Mouse (Mus musculus) midbrain, embryonic 13.5 days (tissue): ENCODE measurements around the gene Pcdh11x. TPM values are rescaled to one million over a fixed set of nuclear protein-coding genes. Genes with fewer than 3 reads are reported as not detected.
"Not testable (repeated sequence)": the region's sequence is repeated elsewhere in the genome, so short reads cannot be mapped to it uniquely, and the experiment has no call there.

Experiments used
- ATAC-seq: fragments of 200-750 bp; cut with Nextera tagmentation; 2 replicates; pipeline ENCODE4 v1.8.0; 2017; ENCODE audit warnings: mild to moderate bottlenecking, moderate TSS enrichment, moderate library complexity
- H3K27ac ChIP-seq: fragments of 300-500 bp; sonication (generic); 2 replicates; pipeline ENCODE4 v1.5.1; 2015; ENCODE audit warnings: inconsistent platforms, mild to moderate bottlenecking, moderate library complexity
- H3K27me3 ChIP-seq: fragments of 300-500 bp; sonication (generic); 2 replicates; pipeline ENCODE4 v1.6.1; 2015; ENCODE audit warnings: mild to moderate bottlenecking, inconsistent platforms
- H3K36me3 ChIP-seq: fragments of 300-500 bp; sonication (generic); 2 replicates; pipeline ENCODE4 v1.6.1; 2015; ENCODE audit warnings: mild to moderate bottlenecking, inconsistent platforms
- H3K4me1 ChIP-seq: fragments of 300-500 bp; sonication (generic); replicated peaks from 2 replicates; pipeline ENCODE4 v1.6.1; 2015; ENCODE audit warnings: inconsistent platforms
- H3K4me2 ChIP-seq: fragments of 300-500 bp; sonication (generic); replicated peaks from 2 replicates; pipeline ENCODE4 v1.6.1; 2015; ENCODE audit warnings: moderate library complexity, mild to moderate bottlenecking, inconsistent platforms
- H3K4me3 ChIP-seq: fragments of 300-500 bp; sonication (generic); replicated peaks from 2 replicates; pipeline ENCODE4 v1.5.1; 2015; ENCODE audit warnings: mild to moderate bottlenecking, inconsistent platforms
- H3K9ac ChIP-seq: fragments of 300-500 bp; sonication (generic); replicated peaks from 2 replicates; pipeline ENCODE4 v1.6.1; 2015; ENCODE audit warnings: mild to moderate bottlenecking, inconsistent platforms
- H3K9me3 ChIP-seq: fragments of 300-500 bp; sonication (generic); 2 replicates; pipeline ENCODE4 v1.6.1; 2016; ENCODE audit warnings: mild to moderate bottlenecking, inconsistent platforms
- WGBS: fragments of 180-500 bp; shearing (Covaris S2); methylation state at CpG from one replicate; pipeline ENCODE4 v1.1.7; 2015; 5-methylcytosine and 5-hydroxymethylcytosine counted together
- polyA plus RNA-seq: library from polyadenylated mRNA; unstranded; fragments of >200 nt; fragmentation: Nextera tagmentation; extraction: Ambion mirVana; gene quantifications from 2 replicates; pipeline ENCODE4 v1.2.1, GENCODE M21; 2015

The Pcdh11x gene
- polyA plus RNA-seq, 1 experiment from 2014 or later, result 15.7 TPM

- no peak overlapping the region for H3K4me2 ChIP-seq
- no peaks in the 10 kb centered on the region for H3K4me1 ChIP-seq
- H3K9me3 ChIP-seq, result no peaks in the 10 kb centered on the region
- H3K9ac ChIP-seq, result no peak overlapping the region
- H3K4me3 ChIP-seq, result no peak overlapping the region
- ATAC-seq, result no peak
- WGBS, result 91% methylated on average over 3 of the region's 3 CpGs
- no peak overlapping the region for H3K27ac ChIP-seq
- H3K27me3 ChIP-seq, result no peaks in the 10 kb centered on the region
- no peaks in the 10 kb centered on the region for H3K36me3 ChIP-seq
Observed at GRCm38 (mm10) chrX:120524986-120525385, 234.9 kb downstream of the Pcdh11x start.

GRCm38 (mm10) chrX:120599309-120599708, 309.2 kb downstream of the Pcdh11x start:
- H3K4me1 ChIP-seq, result no peaks in the 10 kb centered on the region
- no peak overlapping the region for H3K4me3 ChIP-seq
- no peak overlapping the region for H3K9ac ChIP-seq
- no peaks in the 10 kb centered on the region for H3K36me3 ChIP-seq
- no peak overlapping the region for H3K4me2 ChIP-seq
- no peaks in the 10 kb centered on the region for H3K27me3 ChIP-seq
- WGBS, result 93% methylated on average over 1 of the region's 1 CpGs
- no peaks in the 10 kb centered on the region for H3K9me3 ChIP-seq
- no peak for ATAC-seq
- no peak overlapping the region for H3K27ac ChIP-seq

- Histone ChIP-seq H3K4me1 (no peaks in the 10 kb centered on the region), H3K27ac (no peak overlapping the region), H3K27me3 (no peaks in the 10 kb centered on the region), H3K9me3 (no peaks in the 10 kb centered on the region), H3K4me3 (no peak overlapping the region), H3K4me2 (no peak overlapping the region), H3K9ac (no peak overlapping the region), H3K36me3 (no peaks in the 10 kb centered on the region)
- ATAC-seq, result no peak
- WGBS, result 56% methylated on average over 4 of the region's 4 CpGs
Observed at GRCm38 (mm10) chrX:120618460-120618859, 328.4 kb downstream of the Pcdh11x start.

GRCm38 (mm10) chrX:120670236-120670635, 380.2 kb downstream of the Pcdh11x start:
- not testable (repeated sequence) for H3K27ac ChIP-seq, H3K4me2 ChIP-seq, H3K27me3 ChIP-seq, H3K9me3 ChIP-seq, ATAC-seq, H3K4me3 ChIP-seq, H3K36me3 ChIP-seq, H3K4me1 ChIP-seq, H3K9ac ChIP-seq
- WGBS, result 95% methylated on average over 1 of the region's 1 CpGs

- H3K36me3 ChIP-seq, result no peaks in the 10 kb centered on the region
- no peak overlapping the region for H3K9ac ChIP-seq
- ATAC-seq, result no peak
- no peak overlapping the region for H3K4me2 ChIP-seq
- no peak overlapping the region for H3K4me3 ChIP-seq
- H3K27ac ChIP-seq, result no peak overlapping the region
- H3K27me3 ChIP-seq, result no peaks in the 10 kb centered on the region
- no peaks in the 10 kb centered on the region for H3K4me1 ChIP-seq
- no peaks in the 10 kb centered on the region for H3K9me3 ChIP-seq
Observed at GRCm38 (mm10) chrX:120734144-120734543, 444.1 kb downstream of the Pcdh11x start.

GRCm38 (mm10) chrX:120735792-120736191, 445.7 kb downstream of the Pcdh11x start:
- no peak for ATAC-seq
- Histone ChIP-seq H3K4me2 (no peak overlapping the region), H3K4me3 (no peak overlapping the region), H3K9me3 (no peaks in the 10 kb centered on the region), H3K9ac (no peak overlapping the region), H3K27ac (no peak overlapping the region), H3K4me1 (no peaks in the 10 kb centered on the region), H3K36me3 (no peaks in the 10 kb centered on the region), H3K27me3 (no peaks in the 10 kb centered on the region)
- 47% methylated on average over 1 of the region's 1 CpGs for WGBS

GRCm38 (mm10) chrX:120944556-120944955, 654.5 kb downstream of the Pcdh11x start:
- H3K9me3 ChIP-seq, result no peaks in the 10 kb centered on the region
- no peak overlapping the region for H3K27ac ChIP-seq
- 77% methylated on average over 3 of the region's 3 CpGs for WGBS
- H3K4me3 ChIP-seq, result no peak overlapping the region
- ATAC-seq, result no peak
- H3K9ac ChIP-seq, result no peak overlapping the region
- H3K4me1 ChIP-seq, result no peaks in the 10 kb centered on the region
- H3K27me3 ChIP-seq, result no peaks in the 10 kb centered on the region
- H3K36me3 ChIP-seq, result no peaks in the 10 kb centered on the region
- no peak overlapping the region for H3K4me2 ChIP-seq

Other genes starting within 250 kb of the Pcdh11x start
- gene H2afb3, start 22.8 kb downstream of the Pcdh11x start, polyA plus RNA-seq, result not detected in 2 replicates